Mouse (Mus musculus) layer of hippocampus, adult 9-11 months (tissue): ENCODE results near the gene Lce3d.

Experiments
- DNase-seq: peaks from one replicate; pipeline ENCODE4 v3.0.0; 2022

Lce3d gene

DNA sequence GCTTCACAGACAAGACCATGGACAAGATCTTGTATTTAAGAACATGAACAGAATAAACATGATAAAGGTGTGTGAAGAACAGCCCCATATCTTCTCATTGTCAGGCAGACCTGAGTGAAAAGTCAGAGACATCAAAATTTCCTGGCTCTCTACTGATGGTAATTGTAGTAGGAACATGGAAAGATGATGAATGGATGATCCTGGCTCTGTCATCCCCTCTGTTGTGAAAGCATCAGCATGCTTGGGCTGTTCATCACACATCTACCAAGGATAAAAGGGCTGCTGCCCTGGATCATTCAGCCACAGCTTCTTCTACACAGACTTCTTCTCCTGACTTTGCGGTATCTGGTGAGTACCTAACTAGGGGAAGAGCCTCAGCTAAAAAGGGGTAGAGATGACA is at the start of gene Lce3d:
Gene Lce3d, plus strand, starts transcription at position 301 of the 400 bp plus-strand sequence.
- DNase-seq = no peak

DNA sequence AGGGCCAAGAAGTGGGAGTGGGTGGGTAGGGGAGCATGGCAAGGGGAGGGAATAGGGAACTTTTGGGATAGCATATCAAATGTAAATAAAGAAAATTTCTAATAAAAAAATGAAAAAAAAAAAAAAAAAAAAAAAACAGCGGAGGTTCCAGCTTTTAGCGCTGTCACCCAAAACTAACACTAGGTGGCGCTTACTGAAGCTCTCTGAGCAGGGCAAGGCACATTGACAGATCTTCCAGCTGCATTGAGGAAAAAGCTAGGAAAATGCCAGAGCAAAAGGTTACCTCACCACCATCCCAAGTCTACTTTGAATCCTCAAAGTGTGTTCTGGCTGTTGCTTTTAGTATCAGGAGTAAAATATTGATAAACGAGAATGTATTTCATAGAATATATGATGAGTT is 49.6 kb upstream of the Lce3d start:
- DNase-seq = no peak

DNA sequence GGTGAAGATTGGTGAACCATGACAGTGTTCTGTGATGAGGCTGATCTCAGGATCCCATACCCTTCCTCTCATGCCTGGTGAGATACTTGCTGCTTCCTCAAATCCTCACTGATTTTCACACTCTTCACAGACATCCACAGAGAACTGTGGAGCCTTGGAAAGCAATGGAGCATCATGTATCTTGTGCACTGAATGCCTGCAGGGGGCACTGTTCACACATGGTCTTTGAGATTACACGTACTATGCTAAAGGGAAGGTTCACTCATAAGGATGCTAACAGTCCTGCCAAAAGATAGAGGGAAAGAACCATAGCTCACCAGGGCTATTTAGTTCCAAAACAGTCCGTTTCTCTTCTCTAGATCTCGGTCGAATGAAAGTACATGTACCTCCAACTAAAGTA is 36.8 kb upstream of the Lce3d start:
- DNase-seq = peak; percentile 11

DNA sequence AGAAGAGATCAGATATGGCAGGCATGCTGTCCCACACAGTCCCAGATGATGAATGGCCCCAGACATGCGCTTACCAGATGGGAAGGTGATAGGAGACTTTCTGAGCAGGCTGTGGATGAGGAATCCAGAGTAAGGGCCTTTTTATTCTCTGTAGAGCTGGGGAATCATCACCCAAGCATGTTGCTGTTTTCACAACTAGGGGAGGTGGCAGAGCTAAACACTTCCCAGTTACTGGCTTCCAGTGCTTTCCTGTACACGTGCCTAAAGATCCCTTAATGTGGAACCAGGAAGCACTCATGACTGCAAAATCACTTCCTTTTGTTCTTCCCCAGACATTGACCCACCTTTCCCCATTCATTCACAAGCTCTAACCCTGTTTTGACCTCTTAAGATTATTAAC is 31.1 kb upstream of the Lce3d start, which contains the start of gene Lce3a:
Gene Lce3a, minus strand, starts transcription at position 101 of the 400 bp plus-strand sequence.
- no peak for DNase-seq

DNA sequence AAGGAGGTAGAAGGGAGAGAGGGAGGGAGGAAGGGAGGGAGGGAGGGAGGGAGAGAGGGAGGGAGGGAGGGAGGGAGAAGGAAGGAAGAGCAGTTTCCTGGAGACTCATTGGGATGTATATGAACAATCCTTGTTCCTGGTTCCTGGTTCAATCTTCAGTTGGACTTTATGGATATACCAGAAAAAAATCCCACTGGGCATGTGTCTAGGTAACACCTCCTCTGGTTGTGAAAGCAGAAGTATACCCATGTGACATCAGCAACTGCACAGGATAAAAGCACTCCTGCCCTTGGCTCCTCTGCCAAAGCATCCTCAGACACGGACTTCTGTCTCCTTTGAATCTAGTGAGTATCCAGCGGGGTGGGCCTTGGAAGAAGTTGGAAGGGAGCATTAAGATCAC is 24.5 kb upstream of the Lce3d start, which contains the start of gene Lce3b:
Gene Lce3b, plus strand, starts transcription at position 301 of the 400 bp plus-strand sequence.
- no peak for DNase-seq

DNA sequence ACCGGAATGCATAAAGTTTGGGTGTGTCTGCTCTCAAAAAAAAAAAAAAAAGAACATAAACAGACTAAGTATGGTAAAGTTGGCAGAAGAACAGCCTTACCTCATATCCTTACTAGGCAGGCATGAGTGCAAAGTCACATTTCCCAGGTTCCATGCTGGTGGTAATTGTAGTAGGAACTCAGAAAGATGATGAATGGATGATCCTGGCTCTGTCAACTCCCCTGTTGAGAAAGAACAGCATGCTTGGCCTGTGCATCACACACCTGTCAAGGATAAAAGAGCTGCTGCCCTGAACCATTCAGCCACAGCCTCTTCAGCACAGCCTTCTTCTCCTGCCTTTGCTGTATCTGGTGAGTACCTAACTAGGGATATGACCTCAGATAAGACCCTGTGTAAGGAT is 13.0 kb upstream of the Lce3d start, which contains the start of gene Lce3c:
Gene Lce3c, plus strand, starts transcription at position 301 of the 400 bp plus-strand sequence.
- DNase-seq = no peak

DNA sequence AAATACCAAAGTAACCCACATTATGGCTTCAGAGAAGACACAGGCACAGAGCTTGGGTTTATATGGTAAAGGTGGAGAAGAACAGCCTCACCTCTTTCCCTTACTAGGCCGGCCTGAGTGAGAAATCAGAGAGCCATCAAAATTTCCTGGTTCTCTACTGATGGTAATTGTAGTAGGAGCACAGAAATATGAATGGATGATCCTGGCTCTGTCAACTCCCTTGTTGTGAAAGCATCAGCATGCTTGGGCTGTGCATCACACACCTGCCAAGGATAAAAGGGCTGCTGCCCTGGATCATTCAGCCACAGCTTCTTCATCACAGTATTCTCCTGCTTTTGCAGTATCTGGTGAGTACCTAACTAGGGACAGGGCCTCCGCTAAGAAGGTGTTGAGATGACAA is 9.6 kb downstream of the Lce3d start, which contains the start of gene Lce3e:
Gene Lce3e, plus strand, starts transcription at position 301 of the 400 bp plus-strand sequence.
- DNase-seq = no peak

DNA sequence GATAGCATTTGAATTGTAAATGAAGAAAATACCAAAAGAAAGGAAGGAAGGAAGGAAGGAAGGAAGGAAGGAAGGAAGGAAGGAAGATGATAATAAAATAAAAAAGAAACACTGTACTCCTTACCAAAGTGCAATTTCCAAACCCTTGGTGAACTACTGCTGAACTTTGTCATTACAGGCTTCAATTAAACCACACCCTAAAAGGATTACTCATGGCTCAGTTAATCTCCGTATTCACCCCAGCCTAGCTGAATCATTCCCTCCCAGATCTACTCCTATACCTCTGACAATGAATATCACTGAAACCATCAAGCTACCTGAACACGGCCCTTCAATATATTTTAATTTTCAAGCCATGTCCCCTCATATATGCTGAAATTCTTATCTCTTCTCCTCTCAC is 21.3 kb downstream of the Lce3d start:
- no peak for DNase-seq

DNA sequence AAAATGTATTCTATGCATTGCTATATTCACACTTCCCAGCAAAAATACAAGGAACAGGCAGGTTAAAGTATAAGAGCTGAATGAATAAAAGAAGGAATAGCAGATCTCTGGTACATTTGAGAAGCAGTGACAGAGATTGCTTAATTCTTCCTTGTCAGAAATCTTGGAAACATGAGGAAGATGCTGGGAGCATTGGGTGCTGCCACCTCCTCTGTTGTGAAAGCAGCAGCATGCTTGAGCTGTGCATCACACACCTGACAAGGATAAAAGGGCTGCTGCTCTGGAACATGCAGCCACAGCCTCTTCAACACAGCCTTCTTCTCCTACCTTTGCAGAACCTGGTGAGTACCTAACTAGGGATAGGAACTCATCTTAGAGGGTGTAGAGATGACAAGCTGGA is 34.7 kb downstream of the Lce3d start, which contains the start of gene Lce3f:
Gene Lce3f, plus strand, starts transcription at position 301 of the 400 bp plus-strand sequence.
- no peak for DNase-seq

DNA sequence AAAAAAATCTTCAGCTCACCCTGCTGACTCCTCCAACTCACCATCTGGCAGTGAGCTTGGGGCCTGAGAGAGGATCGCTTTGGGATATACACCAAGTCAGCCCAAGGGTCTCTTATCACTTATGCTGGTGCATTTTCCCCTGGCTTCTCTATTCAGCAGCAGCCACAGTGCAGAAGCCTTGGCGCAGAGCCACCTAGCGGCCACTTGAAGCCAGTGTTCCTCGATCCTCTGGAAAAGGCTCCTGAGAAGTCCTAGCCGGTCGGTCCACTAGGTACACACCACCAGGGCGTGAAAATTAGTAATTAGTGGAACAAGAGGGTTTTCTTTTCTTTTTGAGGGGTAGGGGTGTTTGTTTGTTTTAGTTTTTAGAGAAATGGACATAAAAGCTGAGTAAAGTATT is 41.5 kb downstream of the Lce3d start:
- peak; percentile 49 for DNase-seq

DNA sequence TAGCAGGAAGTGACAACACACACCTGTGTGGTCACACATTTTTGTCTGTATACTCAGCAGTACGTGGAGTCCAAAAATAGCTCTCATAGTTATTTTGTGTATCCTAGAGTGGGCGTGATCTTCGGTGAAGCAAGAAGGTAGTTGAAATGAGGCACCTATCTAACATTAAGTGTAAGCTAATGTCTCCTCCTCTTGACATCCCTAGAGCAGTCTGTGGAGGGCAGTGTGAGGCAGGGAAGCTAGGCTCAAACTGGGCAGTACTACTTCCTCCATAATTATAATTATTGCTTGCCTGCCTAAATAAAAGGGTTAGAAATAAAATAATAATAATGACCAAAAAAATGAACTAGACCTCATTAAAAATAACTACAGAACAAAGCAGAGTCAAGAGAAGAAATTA is 43.4 kb downstream of the Lce3d start:
- no peak for DNase-seq

DNA sequence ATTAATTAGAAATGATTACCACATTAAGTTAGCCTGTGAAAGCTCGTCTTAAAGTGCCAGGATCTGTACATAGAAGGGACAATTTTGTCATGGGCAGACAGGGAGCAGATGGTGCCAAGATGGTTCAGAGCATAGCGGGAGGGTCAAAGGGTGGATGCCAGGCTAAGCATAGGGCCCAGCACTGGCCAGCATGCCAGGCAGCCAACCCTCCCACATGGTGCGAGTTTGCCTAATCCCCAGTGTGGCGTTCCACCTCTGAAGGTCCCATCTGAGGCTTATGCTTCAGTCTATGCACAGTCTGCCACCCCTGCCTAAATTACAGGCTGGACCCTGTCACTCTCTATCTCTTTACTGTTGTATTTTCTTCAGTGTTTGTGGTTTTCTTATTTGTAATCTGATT is 45.7 kb downstream of the Lce3d start:
- DNase-seq = no peak
